Mouse (Mus musculus) spleen, adult 2 months (tissue): ENCODE results near the gene Creb5.

ENCODE experiments used
- CTCF ChIP-seq: fragments of 200-500 bp; IDR thresholded peaks from 2 replicates; pipeline ENCODE4 v1.5.1; 2011; ENCODE audit warnings: mild to moderate bottlenecking, inconsistent platforms; ENCODE audit not compliant: insufficient read depth, insufficient read length, insufficient replicate concordance; ENCODE audit errors: extremely low read depth
- POLR2A ChIP-seq: fragments of 200-500 bp; IDR thresholded peaks from 2 replicates; pipeline ENCODE4 v1.6.1; 2011; ENCODE audit warnings: low read depth, low read length, inconsistent platforms

DNA sequence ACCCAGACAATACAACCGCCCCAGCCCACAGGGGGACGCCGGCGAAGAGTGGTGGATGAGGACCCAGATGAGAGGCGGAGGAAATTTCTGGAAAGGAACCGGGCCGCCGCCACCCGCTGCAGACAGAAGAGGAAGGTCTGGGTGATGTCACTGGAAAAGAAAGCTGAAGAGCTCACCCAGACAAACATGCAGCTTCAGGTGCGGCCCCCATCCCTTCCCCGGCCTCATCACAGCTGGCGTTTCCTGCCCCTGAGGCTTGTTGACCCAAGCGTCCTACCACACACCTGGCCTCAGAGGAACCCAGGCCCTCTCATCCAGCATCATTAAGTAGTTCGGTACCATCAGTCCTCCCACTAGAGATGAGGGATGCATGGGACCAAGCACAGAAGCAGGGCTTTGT lies 398.3 kb downstream of the Creb5 start:
- no peak for TF ChIP-seq POLR2A
- TF ChIP-seq CTCF: no peak
